In the genomic region with DNA sequence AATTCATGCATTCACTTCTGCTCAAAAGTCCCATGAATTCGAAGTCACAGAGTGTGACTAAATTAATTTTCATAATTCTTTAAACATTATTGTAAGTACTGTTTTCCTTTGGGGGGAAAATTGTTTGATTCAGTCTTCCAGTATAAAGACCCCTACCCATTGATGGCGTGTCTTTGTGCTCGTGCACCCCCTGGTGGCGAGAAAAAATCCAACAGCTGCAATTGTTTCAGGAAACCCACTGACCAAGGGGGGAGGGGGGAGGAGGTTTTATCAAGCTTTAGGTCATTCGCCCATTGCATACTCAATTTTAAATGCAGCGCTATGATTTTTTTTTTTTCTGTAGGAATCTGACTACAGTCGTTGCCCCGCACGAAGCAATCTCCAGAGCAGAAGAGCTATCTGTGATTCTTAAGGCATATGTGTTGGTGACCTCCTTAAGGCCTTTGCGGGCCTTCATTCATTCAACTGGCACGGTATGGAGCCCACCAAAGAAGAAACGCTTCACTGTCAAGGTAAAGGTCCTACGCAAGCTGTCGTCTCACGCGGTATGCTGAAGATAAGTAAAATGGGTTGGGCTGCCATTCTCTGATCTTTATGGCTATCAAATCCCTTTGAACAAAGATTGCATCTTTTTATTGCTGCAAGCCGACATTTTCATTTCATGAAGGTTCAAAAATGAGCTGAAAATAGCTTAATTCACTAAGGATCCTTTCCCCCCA, we compare ENCODE assay signal across 9 mouse cellular contexts.
DNase-seq lines count a peak whose midpoint lies in the region; ATAC-seq and TF ChIP-seq lines count a peak whose summit lies in the region.
"Had no signal": no experiment of that assay in that cellular context is flagged by ENCODE, and none has a peak within 500 bp of the region (broad histone marks: within the 10 kb centered on the region; RNA-seq: fewer than 3 reads in every experiment).

No protein-coding gene starts in this region.

- H3K4me2 ChIP-seq in intestine, postnatal 0 days (replicated peaks; ENCODE audit: low read depth), result peak overlapping the region; percentile 48
- H3K4me2 ChIP-seq in midbrain, postnatal 0 days (ENCODE audit: low read depth, low read length, poor library complexity, severe bottlenecking), result no peak overlapping the region

- H3K27ac ChIP-seq in intestine, postnatal 0 days (ENCODE audit: low read depth, low read length), result no peak overlapping the region
- no peak overlapping the region for H3K27ac ChIP-seq in midbrain, postnatal 0 days (ENCODE audit: low read depth, low read length)

- peak; percentile 80 for TF ChIP-seq CTCF in intestine, postnatal 0 days (IDR thresholded peaks at IDR 0.05; ENCODE audit: low read depth)
- peak; percentile 73 for TF ChIP-seq CTCF in midbrain, postnatal 0 days (IDR thresholded peaks at IDR 0.05)

- H3K9ac ChIP-seq in intestine, postnatal 0 days (ENCODE audit: low read depth, low read length), result no peak overlapping the region
- no peak overlapping the region for H3K9ac ChIP-seq in midbrain, postnatal 0 days (replicated peaks; ENCODE audit: low read length, poor library complexity, severe bottlenecking)

- WGBS in intestine, postnatal 0 days, result 33% methylated on average over 17 of the region's 17 CpGs
- WGBS in midbrain, postnatal 0 days, result 54% methylated on average over 17 of the region's 17 CpGs

- H3K36me3 ChIP-seq in intestine, postnatal 0 days (ENCODE audit: control insufficient read depth, insufficient read depth), result no peaks in the 10 kb centered on the region; the same call in 1 of the 2 replicates
- no peaks in the 10 kb centered on the region for H3K36me3 ChIP-seq in midbrain, postnatal 0 days (ENCODE audit: insufficient read depth, low read length)
- H3K36me3 ChIP-seq: G1E had no signal

- DNase-seq in cerebellum, postnatal 4 days (ENCODE audit: low spot score in 2 of 2), result peak; percentile 34 to 63
- DNase-seq in cerebellum, adult 8-10 months, result no peak
- DNase-seq in ovary, postnatal 36 days (ENCODE audit: low spot score), result peak; percentile 39
- no peak for DNase-seq in ovary, postnatal 10 days (ENCODE audit: low spot score)
- DNase-seq in embryo, embryonic 11.5 days (ENCODE audit: low read depth, low spot score), result peak; percentile 41
- peak; percentile 40 for DNase-seq in midbrain, postnatal 0 days (ENCODE audit: low spot score)
- DNase-seq in T-cell, adult 2 months (ENCODE audit: low spot score), result no peak

- H3K4me1 ChIP-seq in intestine, postnatal 0 days (replicated peaks; ENCODE audit: control insufficient read depth, insufficient read depth, low read length), result no peaks in the 10 kb centered on the region
- H3K4me1 ChIP-seq in midbrain, postnatal 0 days (ENCODE audit: insufficient read depth, low read length), result no peaks in the 10 kb centered on the region

- no peak for ATAC-seq in intestine, postnatal 0 days
- no peak for ATAC-seq in midbrain, postnatal 0 days (ENCODE audit: low FRiP score)

- H3K9me3 ChIP-seq in intestine, postnatal 0 days (ENCODE audit: control insufficient read depth), result no peaks in the 10 kb centered on the region
- H3K9me3 ChIP-seq in midbrain, postnatal 0 days (ENCODE audit: low read length), result no peaks in the 10 kb centered on the region
- H3K9me3 ChIP-seq: G1E had no signal

- 0 out of 2 replicates have a peak overlapping the region, but pooled peaks have one; percentile 4 for H3K4me3 ChIP-seq in intestine, postnatal 0 days (ENCODE audit: low read depth, low read length)
- no peak overlapping the region for H3K4me3 ChIP-seq in midbrain, postnatal 0 days (ENCODE audit: low read depth, low read length)

- no peaks in the 10 kb centered on the region for H3K27me3 ChIP-seq in intestine, postnatal 0 days (replicated peaks; ENCODE audit: control insufficient read depth, insufficient read depth, low read length)
- no peaks in the 10 kb centered on the region for H3K27me3 ChIP-seq in midbrain, postnatal 0 days (ENCODE audit: insufficient read depth, low read length)

Comparison
In these comparisons a context has a peak if more than half of its experiments do, and no peak if none do; other contexts are left out.
1. DNase-seq: peak in cerebellum, postnatal 4 days (2 of 2), ovary, postnatal 36 days (single experiment), embryo, embryonic 11.5 days (single experiment) and midbrain, postnatal 0 days (single experiment); none in cerebellum, adult 8-10 months (single experiment), ovary, postnatal 10 days (single experiment) and T-cell, adult 2 months (single experiment).